Mouse (Mus musculus) fat pad, adult 2 months (tissue): ENCODE measurements around the gene Smyd1.
"Not testable (repeated sequence)": the region's sequence is repeated elsewhere in the genome, so short reads cannot be mapped to it uniquely, and the experiment has no call there.

Experiments
- DNase-seq: peaks from one replicate; pipeline ENCODE4 v3.0.0-alpha.2; 2011; ENCODE audit warnings: low read depth, low spot score; ENCODE audit errors: extremely low read depth

The Smyd1 gene

DNA sequence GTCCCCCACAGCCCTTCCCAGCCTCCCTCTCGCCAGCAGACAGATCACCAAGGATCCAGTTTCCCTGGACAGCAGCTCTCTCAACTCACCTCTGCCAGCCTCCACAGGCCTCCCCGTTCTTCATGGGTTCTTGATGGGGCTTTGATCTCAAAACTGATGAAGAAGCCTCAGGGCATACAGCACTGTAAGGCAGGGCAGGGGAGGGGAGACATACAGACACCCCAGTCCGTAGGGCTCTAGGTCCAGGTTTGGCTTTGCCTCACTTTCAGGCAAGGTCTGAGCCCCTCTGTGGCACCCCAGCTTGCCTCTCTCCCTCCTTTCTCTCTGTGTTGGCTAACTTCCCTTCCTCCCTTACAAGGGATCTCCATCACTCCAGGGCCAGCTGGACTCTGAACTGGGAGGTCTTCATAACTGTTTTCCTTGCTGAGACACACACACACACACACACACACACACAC lies at the start of gene Smyd1:
Gene Smyd1, minus strand, starts transcription at position 408 of the 458 bp plus-strand sequence.
- no peak for DNase-seq

DNA sequence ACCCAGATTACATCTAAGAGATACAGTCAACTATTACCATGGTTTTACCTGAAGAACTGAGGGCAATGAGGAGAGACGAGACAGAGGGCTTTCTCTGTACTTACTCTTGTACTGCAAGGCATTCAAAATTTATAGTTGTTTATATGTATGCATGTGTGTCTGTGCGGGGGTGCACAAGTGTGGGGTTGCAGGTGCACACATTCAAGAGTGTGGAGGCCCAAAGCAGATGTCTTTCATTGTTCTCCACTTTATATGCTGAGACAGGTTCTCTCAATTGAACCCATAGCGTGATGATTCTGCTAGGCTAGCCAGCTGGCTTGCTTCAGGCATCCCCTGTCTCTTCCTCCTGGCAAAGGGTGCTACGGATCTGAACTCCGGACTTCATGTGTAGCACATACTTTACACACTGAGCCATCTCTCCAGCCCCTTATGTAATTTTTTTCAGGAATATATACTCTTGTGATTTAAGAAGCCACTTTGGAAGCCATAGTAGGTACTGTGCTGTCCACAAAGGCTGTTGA lies 49.1 kb upstream of the Smyd1 start:
- DNase-seq: no peak

DNA sequence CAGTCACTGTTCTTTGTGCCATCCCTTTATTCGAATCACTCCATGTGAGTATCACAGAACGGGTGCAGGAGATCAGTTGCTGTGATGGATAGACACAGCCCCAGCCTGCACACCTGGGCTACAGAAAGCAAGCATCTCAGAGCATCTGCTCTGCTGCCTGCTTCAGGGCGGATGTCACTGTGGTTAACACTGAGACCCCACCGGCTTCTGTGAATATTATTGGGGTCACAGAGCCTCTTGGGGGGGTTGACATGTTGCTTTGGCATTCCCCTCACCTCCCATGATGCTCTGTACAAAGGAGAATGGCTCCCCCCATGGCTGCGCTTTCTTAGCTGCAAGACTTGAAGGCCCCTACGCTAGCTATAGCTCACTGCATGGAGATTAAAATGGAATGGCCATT lies 47.4 kb upstream of the Smyd1 start:
- no peak for DNase-seq

DNA sequence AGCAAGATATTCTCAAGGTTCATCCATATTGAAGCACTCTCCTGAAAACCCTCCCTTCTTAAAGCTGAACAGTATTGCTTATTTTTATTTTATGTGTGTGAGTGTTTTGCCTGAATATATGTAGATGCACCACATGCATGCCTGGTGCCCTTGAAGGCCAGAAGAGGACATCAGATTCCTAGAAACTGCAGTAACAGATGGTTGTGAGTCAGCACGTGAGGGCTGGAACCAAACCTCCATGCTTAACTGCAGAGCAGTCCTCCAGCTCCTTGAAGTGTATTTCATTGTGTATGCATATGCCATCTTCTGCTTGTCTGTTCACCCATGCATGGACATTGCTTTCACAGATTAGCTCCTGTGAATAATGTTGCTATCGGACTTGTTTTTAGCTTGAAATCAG lies 42.0 kb upstream of the Smyd1 start:
- no peak for DNase-seq

DNA sequence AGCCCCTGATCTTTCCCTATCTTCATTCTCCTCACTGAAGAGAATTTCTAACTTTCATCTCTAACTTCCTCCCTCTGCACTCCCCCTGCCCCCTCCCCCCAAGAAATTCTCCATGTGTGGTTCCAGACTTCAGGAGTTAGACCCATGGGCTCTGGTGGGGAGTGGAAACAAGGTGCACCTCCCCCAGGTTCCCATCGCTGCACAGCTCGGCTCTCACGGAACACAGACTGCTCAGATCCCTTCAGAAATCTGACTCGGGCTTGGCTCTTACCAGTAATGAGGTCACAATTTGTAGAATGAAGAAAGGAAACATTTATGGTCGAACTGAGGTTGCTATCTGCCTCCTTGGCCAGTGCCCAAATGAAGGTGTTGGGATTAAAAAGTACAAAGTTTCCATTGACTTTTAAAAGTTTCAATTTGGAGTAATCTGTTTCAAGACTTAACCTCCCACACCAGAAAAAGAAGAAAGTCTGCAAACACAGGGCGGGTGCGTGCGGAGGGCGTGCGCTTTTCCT lies 39.2 kb upstream of the Smyd1 start:
- DNase-seq: no peak

DNA sequence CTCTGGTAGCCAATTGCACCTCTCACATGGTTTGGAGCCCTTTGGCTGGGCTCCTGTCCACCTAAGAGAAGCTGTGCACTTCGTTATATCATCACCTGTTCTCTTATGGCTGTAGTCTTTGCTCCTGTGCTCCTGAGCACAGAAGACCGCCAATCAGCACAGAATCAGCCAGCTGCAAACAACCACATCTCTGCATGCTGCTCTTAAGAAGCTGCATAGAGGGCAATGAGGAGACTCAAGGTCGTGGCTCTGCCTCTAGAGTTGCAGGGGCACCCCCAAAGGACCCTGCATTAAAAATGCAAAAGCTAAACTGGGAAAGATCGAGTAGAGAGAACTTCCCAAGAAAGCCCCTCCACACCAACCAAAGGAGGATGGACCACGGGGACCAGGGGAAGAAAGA lies 38.7 kb upstream of the Smyd1 start:
- no peak for DNase-seq

DNA sequence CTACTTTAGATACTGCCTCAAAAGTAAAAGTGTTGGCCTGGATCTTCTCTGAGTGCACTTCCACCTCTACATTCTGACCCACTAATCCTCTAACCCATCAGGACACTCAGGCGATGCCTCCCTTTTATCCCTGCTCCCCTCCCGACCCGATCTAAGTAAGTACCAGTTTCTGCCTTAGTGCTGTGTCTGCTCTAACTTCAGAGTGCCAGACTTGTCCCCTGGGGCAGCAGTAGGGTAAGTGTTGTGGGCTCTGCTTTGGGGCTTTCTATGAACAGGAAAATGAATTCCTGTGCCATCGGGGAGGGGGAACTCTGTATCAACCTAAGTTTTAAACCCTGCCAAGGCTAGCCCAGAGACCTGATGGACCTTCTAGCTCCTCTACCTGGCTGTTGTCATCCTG lies 38.2 kb upstream of the Smyd1 start:
- no peak for DNase-seq

DNA sequence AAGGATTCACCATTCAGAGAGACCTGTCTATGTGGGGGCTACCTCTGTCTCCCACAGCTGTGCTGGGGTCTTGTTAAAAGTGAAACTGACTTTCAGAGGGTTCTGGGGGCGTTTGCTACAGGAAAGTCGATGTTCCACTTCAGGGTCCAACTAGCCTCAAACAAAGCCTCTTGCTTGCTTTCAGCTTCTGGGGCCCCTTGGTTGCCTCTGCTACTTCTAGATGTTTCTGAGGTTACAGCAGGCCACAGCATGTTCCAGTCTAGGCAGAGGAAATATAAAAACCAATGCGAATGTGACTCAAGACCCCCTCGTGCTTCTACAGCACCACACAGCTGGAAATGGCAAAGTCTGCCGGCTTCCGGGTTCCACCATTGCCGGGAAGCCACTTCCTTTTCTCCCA lies 35.5 kb upstream of the Smyd1 start:
- DNase-seq: no peak

DNA sequence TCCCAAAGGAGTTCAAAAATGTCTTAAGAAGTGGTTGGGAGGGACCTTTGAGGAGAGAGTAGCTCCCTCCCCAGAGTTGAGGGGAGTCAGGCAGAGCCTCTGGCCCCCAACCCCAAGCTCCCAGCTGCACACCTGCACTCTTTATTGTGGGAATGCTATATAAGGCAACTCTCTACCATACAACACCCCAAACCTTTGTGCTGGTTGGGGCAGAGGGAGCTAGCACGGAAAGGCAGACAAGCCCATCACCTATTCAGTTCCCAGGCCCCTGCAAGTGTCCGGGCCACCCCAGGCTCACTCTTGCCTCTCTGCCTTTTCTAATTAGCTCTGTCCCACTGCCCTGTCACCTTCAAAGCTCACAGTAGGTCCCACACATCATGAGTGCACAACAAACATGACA lies 31.7 kb upstream of the Smyd1 start:
- no peak for DNase-seq

DNA sequence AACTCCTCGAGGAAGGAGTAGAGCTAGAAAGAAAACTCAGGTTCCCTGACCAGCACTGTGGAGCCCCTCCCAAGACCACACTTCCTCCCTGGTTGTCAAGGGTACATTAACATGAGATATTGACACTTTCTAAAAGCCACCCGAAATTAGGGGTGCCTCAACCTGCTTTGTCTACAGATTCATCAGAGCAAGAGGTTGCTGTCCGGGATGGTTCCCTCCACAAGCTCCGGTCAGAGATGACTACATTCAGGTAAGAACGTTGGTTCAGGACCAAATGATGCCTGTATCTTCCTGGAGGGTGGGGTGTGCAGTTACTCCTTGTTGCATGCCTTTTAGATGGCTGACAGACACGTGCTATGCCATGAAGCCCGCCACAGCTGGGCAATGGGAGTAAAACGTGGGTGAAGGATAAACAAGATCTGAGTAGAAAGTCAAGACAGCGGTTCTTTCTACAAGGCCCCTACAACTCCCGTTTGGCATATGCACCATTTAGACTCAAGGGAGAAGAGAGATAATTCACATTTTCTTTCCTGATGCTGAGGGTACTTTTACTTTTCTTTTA lies 30.9 kb upstream of the Smyd1 start:
- DNase-seq: no peak

DNA sequence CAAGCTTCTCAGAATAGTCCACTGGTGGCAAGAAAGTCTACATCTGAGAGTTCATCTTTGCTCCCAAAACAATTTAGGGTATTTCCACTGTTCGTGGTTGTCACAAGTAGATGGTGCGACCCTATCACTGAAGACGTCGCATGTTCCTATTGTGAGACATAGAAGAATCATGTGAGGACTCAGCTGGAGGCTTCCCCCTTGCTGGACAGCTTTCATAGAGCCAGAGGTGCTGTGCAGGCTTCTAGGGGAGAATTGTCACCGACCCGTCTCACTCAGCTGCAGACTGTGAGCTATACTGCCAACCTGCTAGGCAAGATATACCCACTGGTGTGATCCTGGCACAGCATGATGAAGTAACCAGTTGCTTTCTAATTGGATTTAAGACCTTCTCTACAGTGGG lies 30.2 kb upstream of the Smyd1 start:
- no peak for DNase-seq

DNA sequence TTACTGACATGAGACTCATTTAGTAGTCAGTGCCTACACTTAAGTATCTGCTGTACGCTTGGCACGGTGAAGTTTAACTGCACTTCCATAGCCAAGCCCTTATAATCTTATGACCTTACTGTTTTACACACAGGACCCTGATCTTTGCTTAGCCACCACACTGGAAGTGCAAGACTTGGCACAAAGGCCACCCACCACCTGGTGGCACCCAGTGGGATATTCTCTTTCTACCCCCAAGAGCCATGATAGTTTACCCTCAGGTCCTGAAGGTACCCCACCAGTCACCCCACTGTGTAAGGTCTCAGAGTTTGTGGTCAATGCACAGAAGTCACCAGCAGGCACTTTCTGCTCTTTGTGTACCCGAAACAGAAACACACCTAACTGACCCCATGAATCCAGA lies 29.2 kb upstream of the Smyd1 start:
- DNase-seq: no peak

DNA sequence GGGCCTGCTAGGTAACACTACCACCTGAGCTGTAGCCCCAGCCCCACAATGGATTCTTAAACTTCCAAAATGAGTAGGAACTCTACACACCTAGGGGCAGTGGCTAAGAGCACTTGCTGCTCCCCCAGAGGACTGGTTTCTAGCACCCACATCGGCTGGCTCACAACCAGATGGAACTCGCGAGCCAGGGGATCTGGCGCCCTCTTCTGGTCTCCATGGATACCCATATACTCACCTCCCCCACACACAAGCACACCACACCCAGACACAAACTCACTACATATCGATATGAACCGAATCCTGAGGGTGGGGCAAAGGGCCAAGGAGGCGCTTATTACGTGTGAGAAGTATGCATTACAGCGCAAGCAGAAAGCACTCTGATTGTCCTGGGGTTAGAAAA lies 26.0 kb upstream of the Smyd1 start:
- DNase-seq: no peak

DNA sequence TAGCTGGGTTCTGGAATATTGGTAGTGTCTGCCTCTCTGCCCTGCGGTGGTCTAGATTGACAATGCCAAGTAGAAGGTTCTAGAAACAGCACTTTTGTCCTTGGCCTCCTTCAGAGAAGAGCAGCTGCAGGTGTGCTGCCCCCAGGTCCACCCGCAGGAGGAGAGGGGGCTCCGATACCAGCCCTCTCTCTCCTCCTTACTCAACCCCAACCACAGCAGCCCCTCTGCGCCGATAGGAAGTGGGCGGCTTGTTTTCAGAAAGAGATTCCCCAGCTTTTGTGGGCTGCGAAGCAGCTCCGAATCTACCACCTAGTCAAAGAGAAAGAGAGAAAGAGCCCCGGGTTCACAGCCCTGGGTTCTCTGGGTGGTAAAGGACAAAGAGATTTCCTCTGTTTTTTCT lies 19.1 kb upstream of the Smyd1 start:
- DNase-seq: no peak

DNA sequence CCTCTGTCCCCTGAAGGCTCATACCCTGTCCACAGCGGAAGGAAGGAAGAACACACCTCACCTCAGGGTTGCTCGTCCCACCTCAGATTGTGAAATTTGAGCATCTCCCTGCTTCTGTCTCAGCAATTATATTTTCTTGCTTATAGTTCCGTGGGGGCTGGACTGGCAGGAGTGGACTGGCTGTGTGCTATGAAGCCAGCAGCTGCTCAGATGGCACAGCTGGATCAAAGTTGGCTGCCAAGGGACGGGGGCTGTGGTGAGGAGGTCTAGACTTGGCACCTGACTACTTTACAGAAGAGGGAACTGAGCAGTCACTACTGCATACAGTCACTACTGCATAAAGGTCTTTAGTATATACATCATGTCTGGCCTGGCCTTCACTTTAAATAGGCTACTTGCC lies 17.3 kb upstream of the Smyd1 start:
- no peak for DNase-seq

DNA sequence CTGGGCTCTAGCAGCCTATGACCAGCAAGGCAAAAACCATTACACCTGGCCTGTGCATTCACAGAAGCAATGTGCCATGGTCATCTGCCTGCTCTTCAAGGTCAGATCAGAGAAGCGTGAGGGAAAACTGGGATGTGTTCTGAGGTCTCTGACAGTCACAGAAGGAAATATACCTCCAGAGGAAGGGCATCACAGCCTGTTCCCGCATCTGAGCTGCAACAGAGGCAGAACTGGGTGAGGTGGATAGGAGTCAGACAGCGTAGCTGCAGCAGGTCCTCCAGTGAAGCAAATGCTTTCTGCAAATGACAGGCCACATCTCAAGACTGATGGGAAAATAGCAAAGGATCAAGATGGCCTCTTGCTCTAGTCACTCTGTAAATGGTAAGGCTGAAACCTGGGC lies 16.9 kb upstream of the Smyd1 start:
- DNase-seq: no peak

DNA sequence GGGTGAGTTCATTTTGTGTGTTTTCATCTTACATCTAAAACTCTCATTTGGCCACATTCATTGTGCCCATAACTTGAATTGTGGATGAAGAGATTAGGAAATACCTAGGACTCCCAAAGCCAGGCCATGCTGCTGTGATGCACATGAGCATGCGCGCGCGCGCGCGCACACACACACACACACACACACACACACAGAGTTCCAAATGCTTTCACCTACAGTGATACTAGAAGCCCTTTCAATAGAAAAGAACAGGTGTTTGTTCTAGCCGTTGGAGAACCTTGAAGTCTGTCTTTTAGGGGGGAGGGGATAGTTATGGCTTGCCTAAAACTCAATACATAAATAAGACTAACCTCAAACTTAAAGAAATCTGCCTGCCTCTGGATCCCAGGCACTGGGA lies 15.6 kb upstream of the Smyd1 start:
- DNase-seq: no peak

DNA sequence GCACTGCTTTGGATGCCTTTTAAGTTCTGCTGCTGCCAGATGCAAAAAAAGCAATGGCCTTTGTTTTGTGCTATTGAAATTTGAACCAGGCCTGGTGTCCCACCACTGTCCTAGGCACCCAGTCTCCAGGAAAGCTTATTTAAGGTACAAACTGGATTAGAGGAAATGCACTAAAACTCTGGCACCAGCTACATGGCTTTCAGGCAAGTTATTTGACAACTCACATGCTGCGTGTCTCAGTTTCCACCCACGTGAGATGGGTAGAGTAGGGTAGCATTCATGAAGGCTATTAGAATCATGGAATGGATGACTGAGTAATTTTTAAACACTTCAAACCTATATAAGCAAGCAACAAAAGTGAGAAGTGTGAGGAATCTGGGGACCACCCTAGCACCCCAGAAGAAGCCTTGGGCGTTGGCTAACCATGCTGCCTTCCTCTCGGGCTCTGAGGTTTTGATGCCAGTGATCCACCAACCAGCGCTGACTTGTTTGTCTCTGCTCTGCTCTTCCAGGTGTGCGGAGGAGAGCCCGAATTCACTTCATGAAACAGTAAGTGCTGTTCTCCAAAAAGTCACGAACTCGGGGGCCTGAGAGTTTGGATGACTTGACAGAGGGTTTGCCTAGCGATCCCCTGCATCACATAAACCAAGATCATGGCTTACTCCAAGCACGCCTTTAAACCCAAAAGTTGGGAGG lies 11.7 kb upstream of the Smyd1 start:
- no peak for DNase-seq

DNA sequence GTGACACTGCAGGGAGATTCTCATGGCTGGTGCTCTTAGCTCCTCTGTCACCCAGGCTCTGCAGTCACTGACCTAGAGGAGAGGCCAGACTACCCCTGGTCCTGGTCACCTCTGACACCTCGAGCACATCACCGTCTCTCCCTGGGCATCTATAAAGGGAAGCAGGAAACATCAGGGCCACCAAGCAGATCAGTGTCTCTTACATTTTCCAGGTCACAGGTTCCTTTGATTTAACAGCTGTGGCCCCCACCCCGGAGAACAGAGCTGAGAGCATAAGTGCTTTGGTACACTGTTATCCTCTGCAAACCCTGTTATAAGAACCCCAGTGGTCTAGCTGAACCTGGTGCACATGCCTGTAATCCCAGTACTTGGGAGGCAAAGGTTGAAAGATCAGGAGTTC lies 11.0 kb upstream of the Smyd1 start:
- no peak for DNase-seq

DNA sequence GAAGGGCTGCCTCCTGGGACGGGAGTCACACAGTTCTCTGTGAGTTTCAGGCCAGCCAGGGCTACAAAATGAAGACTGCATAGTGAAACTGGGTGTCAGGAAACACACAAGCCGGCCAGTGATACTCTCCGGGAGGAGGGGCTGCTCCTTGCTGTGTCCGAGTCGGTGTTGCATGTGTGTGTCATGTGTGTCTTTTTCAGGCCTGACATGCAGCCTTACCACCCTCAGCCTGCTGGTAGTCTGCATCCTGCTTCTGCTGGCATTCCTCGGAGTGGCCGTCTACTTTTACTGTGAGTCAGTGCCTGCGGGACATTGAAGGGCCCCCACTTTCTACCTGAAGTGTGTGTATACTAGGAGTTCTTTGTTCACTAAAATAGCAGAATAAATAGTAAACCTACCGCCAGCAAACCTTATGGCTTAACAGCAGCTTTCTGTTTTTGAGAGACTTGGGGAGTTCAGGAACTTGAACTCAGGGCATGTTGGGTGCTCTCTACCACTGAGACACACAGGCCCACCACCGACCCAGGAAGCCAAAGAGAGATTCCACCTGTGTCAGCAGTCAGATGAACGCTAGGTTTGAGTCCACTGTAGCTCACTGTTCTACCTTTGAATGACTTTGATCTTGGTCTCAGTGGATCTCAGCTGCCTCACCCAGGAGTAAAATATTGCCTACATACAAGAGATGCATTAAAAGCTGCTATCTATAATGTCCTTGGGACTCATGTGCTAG lies 10.4 kb upstream of the Smyd1 start:
- DNase-seq: no peak

DNA sequence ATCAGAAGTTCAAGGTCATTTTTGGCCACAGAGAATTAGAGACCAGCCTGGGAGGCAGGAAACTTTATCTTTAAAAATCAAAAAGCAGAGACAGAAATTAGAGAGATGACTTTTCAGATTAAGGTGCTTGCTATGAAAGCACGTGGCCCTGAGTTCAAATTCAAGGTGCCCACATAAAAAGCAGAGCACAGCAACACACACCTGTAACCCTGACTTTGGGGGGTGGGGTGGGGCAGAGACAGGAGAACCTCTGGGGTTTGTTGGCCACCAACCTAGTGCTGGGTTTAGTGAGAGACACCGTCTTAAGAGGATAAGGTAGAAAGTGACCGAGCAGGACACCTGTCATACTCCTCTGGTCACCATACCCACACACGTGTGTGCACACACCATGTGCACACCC lies 9.5 kb upstream of the Smyd1 start:
- DNase-seq: not testable (repeated sequence)

DNA sequence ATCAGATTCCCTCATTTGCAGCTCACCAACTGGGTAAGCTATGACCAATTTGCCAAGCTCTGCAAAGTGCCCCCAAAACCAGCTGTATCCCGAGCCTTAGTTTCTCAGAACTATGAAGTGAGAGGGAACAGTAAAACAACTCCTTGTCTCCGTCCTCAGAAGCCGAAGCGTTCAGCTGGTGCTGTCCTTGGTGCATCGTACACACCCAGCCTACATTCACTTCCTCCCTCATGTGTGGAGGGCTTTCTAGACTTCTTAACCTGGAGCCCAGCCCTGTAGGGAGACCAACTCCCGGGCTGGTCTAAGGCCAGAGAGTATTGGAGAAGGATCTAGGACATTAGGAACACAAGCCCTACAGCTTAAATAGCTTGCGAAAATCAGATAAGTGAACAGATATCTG lies 8.5 kb upstream of the Smyd1 start:
- DNase-seq: no peak
